Mouse (Mus musculus): ENCODE data around the gene Ifit1bl2.
"Not testable (repeated sequence)": the region's sequence is repeated elsewhere in the genome, so short reads cannot be mapped to it uniquely, and the experiment has no call there.

Gene Ifit1bl2

GRCm38 (mm10) chr19:34640623-34641022, at the start of gene Ifit1bl2, which contains the start of gene Ifit1:
Gene Ifit1bl2 (minus strand): TSS chr19:34640743.
Gene Ifit1 (plus strand): TSS chr19:34640871.
- DNase-seq = no peak

GRCm38 (mm10) chr19:34685530-34685929, 45.0 kb upstream of the Ifit1bl2 start:
- DNase-seq = no peak

GRCm38 (mm10) chr19:34684857-34685256, 44.3 kb upstream of the Ifit1bl2 start:
- peak; percentile 80 for DNase-seq

- DNase-seq = no peak
Observed at GRCm38 (mm10) chr19:34678428-34678827, 37.9 kb upstream of the Ifit1bl2 start.

GRCm38 (mm10) chr19:34673476-34673875, 32.9 kb upstream of the Ifit1bl2 start:
- DNase-seq = peak; percentile 54

GRCm38 (mm10) chr19:34666127-34666526, 25.6 kb upstream of the Ifit1bl2 start:
- DNase-seq = peak; percentile 89

- DNase-seq = no peak
Observed at GRCm38 (mm10) chr19:34662740-34663139, 22.2 kb upstream of the Ifit1bl2 start.

- peak; percentile 80 for DNase-seq
Observed at GRCm38 (mm10) chr19:34662067-34662507, 21.5 kb upstream of the Ifit1bl2 start.

GRCm38 (mm10) chr19:34656511-34657298, 16.2 kb upstream of the Ifit1bl2 start:
- no peak for DNase-seq

GRCm38 (mm10) chr19:34655227-34655805, 14.8 kb upstream of the Ifit1bl2 start:
- DNase-seq = no peak

GRCm38 (mm10) chr19:34650997-34651396, 10.5 kb upstream of the Ifit1bl2 start:
- DNase-seq = no peak

GRCm38 (mm10) chr19:34650276-34650675, 9.7 kb upstream of the Ifit1bl2 start:
- DNase-seq = no peak

GRCm38 (mm10) chr19:34647630-34648029, 7.1 kb upstream of the Ifit1bl2 start:
- DNase-seq = peak; percentile 35

- DNase-seq = no peak
Observed at GRCm38 (mm10) chr19:34642616-34643015, 2.1 kb upstream of the Ifit1bl2 start.

GRCm38 (mm10) chr19:34636933-34637557, 3.5 kb downstream of the Ifit1bl2 start:
- DNase-seq = peak; percentile 80

- DNase-seq = no peak
Observed at GRCm38 (mm10) chr19:34633484-34633883, 7.1 kb downstream of the Ifit1bl2 start.

- DNase-seq = no peak
Observed at GRCm38 (mm10) chr19:34631487-34631886, 9.1 kb downstream of the Ifit1bl2 start.

GRCm38 (mm10) chr19:34627496-34627895, 13.0 kb downstream of the Ifit1bl2 start:
- DNase-seq = no peak

- no peak for DNase-seq
Observed at GRCm38 (mm10) chr19:34624663-34625062, 15.9 kb downstream of the Ifit1bl2 start.

- DNase-seq = no peak
Observed at GRCm38 (mm10) chr19:34623781-34624180, 16.8 kb downstream of the Ifit1bl2 start.

- no peak for DNase-seq
Observed at GRCm38 (mm10) chr19:34620871-34621270, 19.7 kb downstream of the Ifit1bl2 start.

GRCm38 (mm10) chr19:34612243-34613001, 28.1 kb downstream of the Ifit1bl2 start:
- not testable (repeated sequence) for DNase-seq

- not testable (repeated sequence) for DNase-seq
Observed at GRCm38 (mm10) chr19:34610118-34610517, 30.4 kb downstream of the Ifit1bl2 start.

Data from kidney, postnatal 10 days (tissue).